Mouse (Mus musculus): ENCODE measurements around the gene Arhgef10l.

DNA sequence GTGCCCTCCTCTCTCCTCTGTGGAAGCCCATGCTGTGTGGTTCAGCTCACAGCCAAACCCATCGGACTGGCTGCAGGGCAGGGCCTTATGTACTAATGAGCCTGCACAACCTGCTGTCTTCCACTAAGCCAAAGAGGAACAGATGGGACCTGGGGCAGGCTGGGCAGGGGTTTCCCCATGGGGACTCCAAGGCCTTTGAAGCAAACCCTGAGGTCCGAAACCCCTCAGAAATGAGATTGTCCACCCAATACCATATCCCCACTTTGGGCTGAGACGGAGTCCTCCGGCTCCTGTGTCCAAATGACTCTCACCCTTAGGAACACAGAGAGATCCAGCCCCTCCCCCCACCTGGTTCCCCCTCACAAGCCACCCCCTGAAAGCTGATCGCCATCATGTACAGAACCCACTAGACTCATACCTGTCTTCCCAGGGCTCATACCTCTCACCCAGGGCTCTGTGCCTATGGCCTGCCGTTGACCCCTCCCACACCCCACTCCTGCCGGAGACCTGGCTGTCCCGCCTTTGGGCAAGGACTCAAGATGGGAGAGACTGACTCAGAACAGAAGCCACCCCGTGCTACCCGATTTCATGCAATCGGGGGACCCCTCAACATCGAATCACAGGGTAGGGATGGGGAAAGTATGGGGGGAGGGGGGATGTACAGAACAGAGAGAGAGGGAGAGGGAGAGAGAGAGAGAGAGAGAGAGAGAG, 17.9 kb downstream of the Arhgef10l start:
- TF ChIP-seq MEF2A (IDR thresholded peaks at IDR 0.05; ENCODE audit: extremely low read depth, insufficient replicate concordance, low read depth, low read length, poor library complexity, severe bottlenecking) (no peak), NRF1 (IDR thresholded peaks at IDR 0.05; ENCODE audit: insufficient read depth, low read depth, low read length, poor library complexity, severe bottlenecking) (no peak), E2F4 (IDR thresholded peaks at IDR 0.05; ENCODE audit: borderline replicate concordance, low read depth, low read length) (no peak), NELFE (IDR thresholded peaks at IDR 0.05; ENCODE audit: low read depth, low read length) (no peak), GATA1 (IDR thresholded peaks at IDR 0.05; ENCODE audit: low read depth, low read length) (no peak)
